In the genomic region with DNA sequence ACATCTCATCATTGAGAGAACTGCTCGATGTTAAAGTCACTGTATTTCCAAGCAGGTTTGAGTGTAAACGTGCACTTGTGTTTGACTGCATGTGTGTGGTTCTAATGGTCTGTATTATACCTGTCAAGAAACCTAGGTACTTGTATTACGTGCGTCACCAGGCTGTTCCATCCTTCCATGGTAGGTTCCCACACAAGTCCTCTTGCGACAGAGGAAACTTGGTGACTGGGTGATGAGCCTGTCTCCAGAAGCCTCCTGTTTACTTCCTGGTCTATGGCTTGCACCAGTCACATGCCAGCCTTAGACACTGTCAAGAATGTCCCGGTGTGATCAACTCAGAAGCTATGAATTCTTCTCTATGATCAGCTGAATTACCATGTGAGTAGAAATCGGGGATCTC, we compare ENCODE assay signal across 19 mouse cellular contexts. TPM values are rescaled to one million over a fixed set of nuclear protein-coding genes. Genes with fewer than 3 reads are reported as not detected.
DNase-seq lines count a peak whose midpoint lies in the region; ATAC-seq and TF ChIP-seq lines count a peak whose summit lies in the region.
"Had no signal": no experiment of that assay in that cellular context is flagged by ENCODE, and none has a peak within 500 bp of the region (broad histone marks: within the 10 kb centered on the region; RNA-seq: fewer than 3 reads in every experiment).

No protein-coding gene starts in this region.

- peak overlapping the region; percentile 74 for H3K4me3 ChIP-seq in megakaryocyte, embryonic 14.5 days (replicated peaks)
- H3K4me3 ChIP-seq in bone marrow macrophage, adult 2 months (ENCODE audit: insufficient read depth, low read length) = peak overlapping the region; percentile 50
- peak overlapping the region; percentile 15; the same call in 1 of the 2 replicates for H3K4me3 ChIP-seq in macrophage (ENCODE audit: inconsistent target)
- H3K4me3 ChIP-seq: gastrocnemius, adult 2 months; heart, adult 2 months; hindbrain, embryonic 12.5 days had no signal

- peaks cover 8% of the 10 kb centered on the region for H3K36me3 ChIP-seq in megakaryocyte, embryonic 14.5 days (replicated peaks; ENCODE audit: low read length)
- no peaks in the 10 kb centered on the region for H3K36me3 ChIP-seq in macrophage (ENCODE audit: inconsistent target)
- H3K36me3 ChIP-seq: hindbrain, embryonic 12.5 days had no signal

- no peak for TF ChIP-seq POLR2A in bone marrow macrophage, adult 2 months (IDR thresholded peaks at IDR 0.05; ENCODE audit: borderline replicate concordance, low read depth, low read length)

- no peak for TF ChIP-seq CTCF in bone marrow macrophage, adult 2 months (IDR thresholded peaks at IDR 0.05; ENCODE audit: low read depth, low read length)

- peaks cover 49% of the 10 kb centered on the region for H3K4me1 ChIP-seq in megakaryocyte, embryonic 14.5 days
- peaks cover 21% of the 10 kb centered on the region for H3K4me1 ChIP-seq in bone marrow macrophage, adult 2 months (ENCODE audit: control insufficient read depth, insufficient read depth, low read length)

- WGBS in macrophage (ENCODE audit: missing documents) = 69% methylated on average over 7 of the region's 7 CpGs

- DNase-seq in spleen, postnatal 4 days (ENCODE audit: low spot score in 2 of 2) = no peak
- DNase-seq in layer of hippocampus, postnatal 14 days (ENCODE audit: low spot score in 2 of 2) = no peak
- DNase-seq: adrenal gland, adult 8-10 months; adrenal gland, postnatal 25 days; cerebellum, adult 18-20 months; cerebellum, adult 9-10 months; cerebellum, postnatal 14 days; forebrain, postnatal 0 days; gastrocnemius, adult 2 months; gastrocnemius, postnatal 14 days; heart, adult 2 months had no signal

- H3K9me3 ChIP-seq in megakaryocyte, embryonic 14.5 days = no peaks in the 10 kb centered on the region
- H3K9me3 ChIP-seq: hindbrain, embryonic 12.5 days had no signal

- peak overlapping the region; percentile 5; the same call in 1 of the 2 replicates for H3K27ac ChIP-seq in bone marrow macrophage, adult 2 months (ENCODE audit: insufficient read depth, low read depth, low read length)
- peak overlapping the region; percentile 29; the same call in 1 of the 2 replicates for H3K27ac ChIP-seq in macrophage
- H3K27ac ChIP-seq: gastrocnemius, adult 2 months; heart, adult 2 months; hindbrain, embryonic 12.5 days had no signal

- no peaks in the 10 kb centered on the region for H3K27me3 ChIP-seq in megakaryocyte, embryonic 14.5 days (replicated peaks)
- H3K27me3 ChIP-seq: hindbrain, embryonic 12.5 days had no signal

- ATAC-seq in megakaryocyte, adult 5-6 weeks (ENCODE audit: poor library complexity, severe bottlenecking) = no peak
- ATAC-seq: activated CD4-positive, CD25-positive, alpha-beta regulatory T cell, adult 4 months; forebrain, embryonic 14.5 days; forebrain, postnatal 0 days; hindbrain, embryonic 16.5 days had no signal

- H3K79me2 ChIP-seq in macrophage (ENCODE audit: inconsistent target) = peaks cover 42% of the 10 kb centered on the region; the same call in 1 of the 2 replicates

RNA-seq across cellular contexts. Expression of gene Rcbtb2, which starts 15.6 kb away (rescaled TPM):
- polyA plus RNA-seq in megakaryocyte, embryonic 14.5 days (2012; ENCODE audit: insufficient read depth, low replicate concordance) = 12.2 and 27.1 TPM in 2 replicates
- total RNA-seq in megakaryocyte, adult 5-6 weeks (2015) = 68.3 and 69.2 TPM in 2 replicates
- 35.9 and 37.7 TPM in 2 replicates for total RNA-seq in megakaryocyte, adult 5-6 weeks (2017)
- 371 and 386 TPM in 2 replicates for polyA plus RNA-seq in bone marrow macrophage, adult 2 months (2012; ENCODE audit: insufficient read depth, insufficient read length, missing spikeins)
- 100 to 1,000 TPM in 9 of 26 experiments, 10 to 100 TPM in 17; 10.1 to 399 (median 78.4) TPM for total RNA-seq in macrophage (2018; cell fraction: chromatin; rRNA removed)
- total RNA-seq in macrophage (2018; cell fraction: cytosol; rRNA removed) = 100 to 1,000 TPM in 13 of 26 experiments, 10 to 100 TPM in 13; 30.9 to 230 (median 97.0) TPM
- total RNA-seq in macrophage (2018; cell fraction: nucleus; rRNA removed) = 100 to 1,000 TPM in 8 of 26 experiments, 10 to 100 TPM in 18; 16.4 to 314 (median 54.6) TPM
- polyA plus RNA-seq in macrophage (2018) = 214 to 549 TPM (median 282 TPM) in 3 replicates
- total RNA-seq in layer of hippocampus, postnatal 14 days (2021) = 10 to 100 TPM; 29.2 to 32.2 TPM

Comparison
In these comparisons a context has a peak if more than half of its experiments do, and no peak if none do; other contexts are left out.
1. H3K4me3 ChIP-seq: peak in every context shown above with its lines; median percentile 74 in megakaryocyte, embryonic 14.5 days; 50 in bone marrow macrophage, adult 2 months; 15 in macrophage.